Mouse (Mus musculus) embryonic facial prominence, embryonic 11.5 days (tissue): Measurements from ENCODE around the gene Slc12a9. TPM values are rescaled to one million over a fixed set of nuclear protein-coding genes. Genes with fewer than 3 reads are reported as not detected.

Experiments used
- ATAC-seq: fragments of 200-750 bp; cut with Nextera tagmentation; replicated peaks from 2 replicates; pipeline ENCODE4 v1.8.0; 2017; ENCODE audit warnings: low read depth; ENCODE audit not compliant: insufficient number of reproducible peaks, low FRiP score, low TSS enrichment
- DNase-seq: peaks from one replicate; pipeline ENCODE4 v3.0.0-alpha.2; 2015; ENCODE audit warnings: low spot score
- H3K27ac ChIP-seq: fragments of 300-500 bp; sonication (generic); replicated peaks from 2 replicates; pipeline ENCODE4 v1.5.1; 2014; ENCODE audit warnings: mild to moderate bottlenecking, low read depth, low read length, control low read depth
- H3K27me3 ChIP-seq: fragments of 300-500 bp; sonication (generic); 2 replicates; pipeline ENCODE4 v1.6.1; 2014; ENCODE audit warnings: mild to moderate bottlenecking, low read length, moderate library complexity, mixed read lengths; ENCODE audit not compliant: control insufficient read depth, insufficient read depth
- H3K36me3 ChIP-seq: fragments of 300-500 bp; sonication (generic); replicated peaks from 2 replicates; pipeline ENCODE4 v1.6.1; 2014; ENCODE audit warnings: low read depth, mild to moderate bottlenecking, low read length, moderate library complexity, mixed read lengths; ENCODE audit not compliant: control insufficient read depth, insufficient read depth
- H3K4me1 ChIP-seq: fragments of 300-500 bp; sonication (generic); 2 replicates; pipeline ENCODE4 v1.6.1; 2014; ENCODE audit warnings: low read length, mixed read lengths; ENCODE audit not compliant: control insufficient read depth, insufficient read depth
- H3K4me2 ChIP-seq: fragments of 300-500 bp; sonication (generic); 2 replicates; pipeline ENCODE4 v1.6.1; 2014; ENCODE audit warnings: low read depth, mild to moderate bottlenecking, control low read depth, low read length, moderate library complexity
- H3K4me3 ChIP-seq: fragments of 300-500 bp; sonication (generic); 2 replicates; pipeline ENCODE4 v1.5.1; 2014; ENCODE audit warnings: low read depth, low read length, control low read depth
- H3K9ac ChIP-seq: fragments of 300-500 bp; sonication (generic); replicated peaks from 2 replicates; pipeline ENCODE4 v1.6.1; 2014; ENCODE audit warnings: mild to moderate bottlenecking, control low read depth, low read length
- H3K9me3 ChIP-seq: fragments of 300-500 bp; sonication (generic); replicated peaks from 2 replicates; pipeline ENCODE4 v1.6.1; 2016; ENCODE audit warnings: mild to moderate bottlenecking, low read length, inconsistent platforms, mixed read lengths; ENCODE audit not compliant: control insufficient read depth
- WGBS: fragments of 180-500 bp; shearing (Covaris S2); extraction: QIAGEN DNeasy Blood & Tissue Kit; methylation state at CpG from one replicate; pipeline ENCODE4 v1.1.7; 2014; 5-methylcytosine and 5-hydroxymethylcytosine counted together
- polyA plus RNA-seq: library from polyadenylated mRNA; unstranded; fragments of >200 nt; fragmentation: Nextera tagmentation; extraction: Ambion mirVana; gene quantifications from 2 replicates; pipeline ENCODE4 v1.2.1, GENCODE M21; 2014

Slc12a9 gene
- polyA plus RNA-seq, 1 experiment from 2014 or later: 3.0 TPM

DNA sequence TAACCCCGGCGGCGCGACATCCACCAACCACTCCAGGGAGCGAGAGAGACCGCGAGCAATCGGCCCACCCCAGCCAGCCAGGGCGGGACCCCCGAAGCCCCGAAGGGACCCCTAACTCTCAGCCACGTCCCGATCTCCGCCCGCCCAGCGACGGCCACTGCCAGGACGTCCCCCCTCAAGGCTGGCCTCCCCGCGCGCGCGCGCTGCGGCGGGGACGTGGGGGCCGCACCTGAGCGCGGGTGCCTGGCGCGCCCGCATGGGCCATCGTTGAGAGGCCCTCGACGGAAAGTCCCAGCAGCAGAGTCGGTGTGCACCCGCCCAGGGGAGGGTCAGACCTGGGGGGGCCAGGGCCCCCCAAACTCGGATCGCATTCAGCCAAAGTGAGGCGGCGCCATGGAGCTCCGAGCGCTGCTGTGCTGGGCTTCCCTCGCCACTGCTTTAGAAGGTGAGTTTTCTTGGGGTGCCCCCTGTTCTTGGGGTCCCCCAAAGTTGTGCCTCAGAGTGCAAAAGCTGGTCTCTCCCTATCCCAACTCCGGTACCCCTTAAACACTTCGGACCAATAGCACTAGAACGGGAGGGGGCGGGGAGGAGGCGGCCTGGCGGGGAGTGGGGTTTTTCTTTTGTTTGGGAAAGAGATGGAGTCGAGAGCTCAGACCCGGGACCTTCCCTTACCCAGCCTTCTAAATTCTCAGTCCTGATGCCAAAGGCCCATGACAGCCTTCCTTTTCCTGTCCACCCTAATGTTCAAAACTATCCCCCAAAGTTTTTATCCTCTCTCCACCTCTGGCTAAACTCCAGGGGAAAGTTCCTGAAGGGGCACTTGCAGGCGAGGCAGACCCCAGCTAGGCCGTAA, 17.0 kb upstream of the Slc12a9 start:
- ATAC-seq (peak; percentile 42; the same call in 1 of the 2 replicates), DNase-seq (peak; percentile 53)
- Histone ChIP-seq H3K4me1 (0 out of 2 replicates have a peak, but pooled peaks cover 6% of the 10 kb centered on the region), H3K9me3 (no peaks in the 10 kb centered on the region), H3K36me3 (peaks cover 8% of the 10 kb centered on the region), H3K27me3 (no peaks in the 10 kb centered on the region), H3K9ac (peak overlapping the region; percentile 97), H3K27ac (peak overlapping the region; percentile 95), H3K4me2 (peak overlapping the region; percentile 81), H3K4me3 (peak overlapping the region; percentile 93)
- under 1% methylated on average over 46 of the region's 55 CpGs for WGBS

DNA sequence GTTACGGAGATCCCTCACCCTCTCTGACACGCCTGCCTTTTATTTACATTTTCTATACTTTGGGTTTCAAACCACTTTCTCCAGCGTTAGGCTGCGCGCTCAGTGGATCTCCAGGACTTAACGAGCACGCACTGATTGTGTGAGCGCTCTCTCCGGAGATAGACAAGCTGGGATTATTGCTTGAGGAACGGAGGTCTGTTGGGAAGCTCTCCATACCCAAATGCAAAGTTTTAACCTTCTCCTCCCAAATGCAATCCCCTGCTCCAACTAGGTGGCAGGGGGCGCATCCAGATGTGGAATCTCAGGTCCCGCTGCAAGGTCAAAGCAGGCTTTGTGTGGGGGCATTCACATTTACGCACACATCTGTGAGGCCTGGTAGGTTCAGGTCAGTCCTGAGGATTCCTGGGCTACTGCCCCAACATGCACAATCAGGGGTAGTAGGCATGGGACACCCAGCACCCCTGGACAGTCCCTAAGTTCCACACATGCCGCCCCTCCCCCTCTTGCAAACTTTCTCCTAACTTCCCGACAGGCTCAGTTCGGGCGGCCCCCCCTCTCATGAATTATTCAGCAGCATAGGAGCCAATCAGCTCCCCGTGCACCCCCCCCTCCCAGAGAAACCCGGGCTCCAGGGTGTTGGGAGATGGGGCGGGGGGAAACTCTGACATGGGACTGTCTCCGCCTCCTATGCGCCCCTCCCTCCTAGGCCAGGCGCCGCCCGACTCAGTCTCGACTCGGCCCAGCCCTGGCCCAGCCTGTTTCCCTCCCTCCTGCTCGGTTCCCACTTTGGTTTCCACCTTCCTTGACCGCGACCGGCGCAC, 16.2 kb upstream of the Slc12a9 start, which contains the start of gene Ephb4:
Ephb4 (plus strand) TSS at position 726 of the 821 bp plus-strand sequence.
- WGBS: under 1% methylated on average over 31 of the region's 32 CpGs
- H3K9ac ChIP-seq: peak within 1 kb of the TSS; percentile 97
- 0 out of 2 replicates have a peak, but pooled peaks cover 6% of the 10 kb centered on the region for H3K4me1 ChIP-seq

DNA sequence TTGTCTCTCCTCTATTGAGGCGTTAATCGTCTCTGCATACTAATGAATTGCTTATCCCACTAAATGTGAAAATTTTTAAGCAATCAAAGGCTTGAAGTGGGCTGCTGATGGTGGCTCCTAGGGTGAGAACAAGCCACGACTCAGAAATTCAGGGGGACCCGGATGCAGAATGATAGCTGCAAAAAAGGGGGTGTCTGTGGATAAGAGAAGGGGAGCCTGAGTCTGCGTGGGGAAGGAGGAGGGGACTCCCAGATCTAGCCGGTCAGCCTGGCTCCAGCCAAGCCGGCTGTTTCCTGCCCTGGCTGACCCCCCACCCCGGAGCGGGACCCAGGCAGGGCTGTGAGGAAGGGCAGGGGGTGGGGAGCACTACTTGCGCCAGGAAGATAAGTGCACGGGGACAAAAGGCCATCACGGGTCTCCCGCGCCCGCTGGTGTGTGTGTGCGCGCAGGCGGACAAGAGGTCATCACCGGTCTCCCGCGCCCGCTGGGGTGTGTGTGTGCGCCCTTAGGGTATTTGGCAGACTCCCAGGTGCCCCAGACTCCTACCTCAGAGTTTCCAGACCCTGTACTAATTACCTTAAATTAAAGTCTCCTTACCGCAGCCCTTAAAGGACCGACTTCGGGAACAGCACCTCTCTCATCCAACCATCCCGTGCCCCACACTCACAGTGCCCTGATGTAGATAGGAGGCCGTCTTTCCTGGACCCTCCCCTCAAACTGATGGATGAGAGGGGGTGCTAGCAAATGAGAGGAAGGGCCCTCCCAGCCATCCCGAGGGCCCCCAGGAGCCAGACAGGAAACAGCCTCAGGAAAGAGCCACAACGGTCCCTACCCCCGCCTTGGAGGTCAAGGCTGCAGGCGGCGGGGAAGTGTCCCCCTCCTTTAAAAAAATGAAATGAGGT, 15.3 kb upstream of the Slc12a9 start:
- Histone ChIP-seq H3K4me3 (peak overlapping the region; percentile 93), H3K9me3 (no peaks in the 10 kb centered on the region), H3K9ac (peak overlapping the region; percentile 97), H3K27me3 (no peaks in the 10 kb centered on the region), H3K27ac (peak overlapping the region; percentile 95), H3K4me2 (peak overlapping the region; percentile 81), H3K4me1 (0 out of 2 replicates have a peak, but pooled peaks cover 6% of the 10 kb centered on the region), H3K36me3 (no peaks in the 10 kb centered on the region)
- ATAC-seq (no peak), DNase-seq (peak; percentile 56)
- under 1% methylated on average over 33 of the region's 33 CpGs for WGBS

More for the DNA sequence above, 16.2 kb upstream of the Slc12a9 start, which contains the start of gene Ephb4:
- DNase-seq (peak; percentile 97), ATAC-seq (peak; percentile 95)
- Histone ChIP-seq H3K4me3 (peak within 1 kb of the TSS; percentile 93), H3K27me3 (no peaks in the 10 kb centered on the region), H3K27ac (peak within 1 kb of the TSS; percentile 95), H3K9me3 (no peaks in the 10 kb centered on the region), H3K36me3 (peaks cover 6% of the 10 kb centered on the region), H3K4me2 (peak within 1 kb of the TSS; percentile 81)

DNA sequence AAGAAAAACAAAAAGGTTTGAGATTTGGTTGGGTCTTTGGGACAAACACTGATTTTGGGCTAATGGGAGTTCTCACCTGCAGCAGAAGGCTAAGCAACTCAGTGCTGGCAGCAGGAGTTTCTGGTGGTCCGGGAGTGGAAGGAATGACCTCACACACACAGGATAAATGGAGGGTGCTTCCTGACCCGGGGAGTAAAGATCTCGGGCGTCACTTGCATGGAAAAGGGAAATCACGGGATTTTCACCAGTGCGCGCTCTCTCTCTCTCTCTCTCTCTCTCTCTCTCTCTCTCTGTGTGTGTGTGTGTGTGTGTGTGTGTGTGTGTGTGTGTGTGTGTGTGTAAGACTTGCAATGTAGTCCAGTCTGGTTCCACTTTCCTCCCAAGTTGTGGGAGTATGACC, 14.5 kb upstream of the Slc12a9 start:
- Histone ChIP-seq H3K27me3 (no peaks in the 10 kb centered on the region), H3K4me3 (no peak overlapping the region), H3K4me1 (0 out of 2 replicates have a peak, but pooled peaks cover 6% of the 10 kb centered on the region), H3K4me2 (no peak overlapping the region), H3K9me3 (no peaks in the 10 kb centered on the region), H3K27ac (0 out of 2 replicates have a peak overlapping the region, but pooled peaks have one; percentile 35), H3K36me3 (no peaks in the 10 kb centered on the region), H3K9ac (no peak overlapping the region)
- DNase-seq (no peak), ATAC-seq (no peak)
- 19% methylated on average over 7 of the region's 7 CpGs for WGBS

DNA sequence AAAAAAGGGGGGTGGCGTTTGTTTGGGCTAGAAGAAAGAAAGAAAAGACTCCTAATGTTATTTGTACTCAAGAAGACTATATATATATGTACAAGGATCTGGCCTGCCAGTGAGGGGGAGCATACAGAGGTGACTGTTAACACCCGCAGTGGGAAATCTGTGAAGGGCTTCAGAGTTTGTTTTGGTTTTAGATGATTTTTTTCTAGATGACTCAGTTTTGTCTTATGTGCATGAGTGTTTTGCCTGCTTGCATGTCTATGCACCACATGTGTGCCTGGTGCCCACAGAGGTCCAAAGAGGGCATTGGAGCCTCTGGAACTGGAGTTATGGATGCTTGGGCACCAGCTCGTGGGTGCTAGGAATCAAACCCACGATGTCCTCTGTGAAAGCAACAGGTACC, 13.6 kb upstream of the Slc12a9 start:
- Histone ChIP-seq H3K36me3 (no peaks in the 10 kb centered on the region), H3K4me3 (no peak overlapping the region), H3K9ac (no peak overlapping the region), H3K4me1 (0 out of 2 replicates have a peak, but pooled peaks cover 2% of the 10 kb centered on the region), H3K4me2 (no peak overlapping the region), H3K27me3 (no peaks in the 10 kb centered on the region), H3K9me3 (no peaks in the 10 kb centered on the region), H3K27ac (no peak overlapping the region)
- 83% methylated on average over 4 of the region's 4 CpGs for WGBS
- DNase-seq (no peak), ATAC-seq (no peak)

DNA sequence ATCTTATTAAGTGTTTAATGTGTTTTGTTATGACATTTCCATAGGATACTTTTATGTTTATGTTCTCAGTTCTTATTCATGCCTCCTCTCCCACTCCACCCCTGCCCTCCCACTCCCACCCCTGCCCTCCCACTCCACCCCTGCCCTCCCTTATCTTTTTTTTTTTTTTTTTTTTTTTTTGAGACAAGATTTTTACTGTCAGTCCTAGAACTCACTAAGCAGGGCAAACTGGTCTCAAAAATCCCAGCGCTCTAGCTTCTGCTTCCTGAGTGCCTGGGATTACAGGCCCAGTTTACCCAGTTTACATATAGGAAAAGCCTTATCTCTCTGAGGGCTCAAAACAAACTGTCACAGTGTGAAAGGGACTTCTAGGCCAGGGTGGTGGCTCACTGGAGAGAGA, 13.0 kb upstream of the Slc12a9 start:
- no peaks in the 10 kb centered on the region for H3K9me3 ChIP-seq
- H3K27ac ChIP-seq: no peak overlapping the region
- 67% methylated on average over 1 of the region's 1 CpGs for WGBS
- ATAC-seq: no peak
- H3K27me3 ChIP-seq: no peaks in the 10 kb centered on the region
- H3K36me3 ChIP-seq: no peaks in the 10 kb centered on the region
- H3K4me2 ChIP-seq: no peak overlapping the region
- DNase-seq: no peak
- H3K9ac ChIP-seq: no peak overlapping the region
- H3K4me1 ChIP-seq: 0 out of 2 replicates have a peak, but pooled peaks cover 2% of the 10 kb centered on the region
- H3K4me3 ChIP-seq: no peak overlapping the region

DNA sequence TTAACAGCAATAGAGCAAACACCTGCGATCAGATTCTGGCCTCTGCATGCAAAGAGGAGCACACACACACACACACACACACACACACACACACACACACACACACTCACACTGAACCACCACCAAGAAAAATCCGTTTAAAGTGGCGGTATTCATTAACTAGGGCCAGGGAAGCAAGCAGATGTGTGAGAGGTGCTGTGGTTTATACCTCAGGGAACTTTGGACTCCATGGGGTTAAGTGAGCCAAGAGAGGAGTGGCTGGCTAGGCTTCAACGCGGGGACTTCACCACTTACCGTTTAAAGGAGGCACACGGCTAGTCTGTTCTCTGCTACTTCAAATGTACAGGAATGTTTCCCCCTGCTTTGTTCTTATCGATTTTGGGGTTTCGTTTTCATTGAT, 12.4 kb upstream of the Slc12a9 start:
- Histone ChIP-seq H3K4me2 (no peak overlapping the region), H3K4me3 (no peak overlapping the region), H3K27ac (no peak overlapping the region), H3K9me3 (no peaks in the 10 kb centered on the region), H3K4me1 (0 out of 2 replicates have a peak, but pooled peaks cover 2% of the 10 kb centered on the region), H3K27me3 (no peaks in the 10 kb centered on the region), H3K9ac (no peak overlapping the region), H3K36me3 (no peaks in the 10 kb centered on the region)
- ATAC-seq (no peak), DNase-seq (peak; percentile 39)
- WGBS: 29% methylated on average over 9 of the region's 9 CpGs
